Mouse (Mus musculus) embryonic facial prominence, embryonic 10.5 days (tissue): ENCODE data around the gene Eaf1. TPM values are rescaled to one million over a fixed set of nuclear protein-coding genes. Genes with fewer than 3 reads are reported as not detected.

Source experiments
- DNase-seq: peaks from one replicate; pipeline ENCODE4 v3.0.0-alpha.2; 2017; ENCODE audit warnings: low spot score
- H3K27ac ChIP-seq: fragments of 300-500 bp; sonication (generic); replicated peaks from 2 replicates; pipeline ENCODE4 v1.5.1; 2016; ENCODE audit warnings: mild to moderate bottlenecking
- H3K27me3 ChIP-seq: fragments of 300-500 bp; sonication (generic); replicated peaks from 2 replicates; pipeline ENCODE4 v1.6.1; 2016; ENCODE audit warnings: low read depth, mild to moderate bottlenecking; ENCODE audit not compliant: poor library complexity, severe bottlenecking
- H3K36me3 ChIP-seq: fragments of 300-500 bp; sonication (generic); replicated peaks from 2 replicates; pipeline ENCODE4 v1.6.1; 2016; ENCODE audit warnings: mild to moderate bottlenecking, moderate library complexity
- H3K4me1 ChIP-seq: fragments of 300-500 bp; sonication (generic); 2 replicates; pipeline ENCODE4 v1.6.1; 2016
- H3K4me3 ChIP-seq: fragments of 300-500 bp; sonication (generic); 2 replicates; pipeline ENCODE4 v1.5.1; 2016; ENCODE audit warnings: mild to moderate bottlenecking, moderate library complexity
- H3K9me3 ChIP-seq: fragments of 300-500 bp; sonication (generic); 2 replicates; pipeline ENCODE4 v1.6.1; 2016; ENCODE audit warnings: mild to moderate bottlenecking
- WGBS: fragments of 180-500 bp; shearing (Covaris S2); methylation state at CpG from one replicate; pipeline ENCODE4 v1.1.7; 2016; 5-methylcytosine and 5-hydroxymethylcytosine counted together
- polyA plus RNA-seq: library from polyadenylated mRNA; unstranded; fragments of >200 nt; fragmentation: Nextera tagmentation; extraction: Ambion mirVana; gene quantifications from 2 replicates; pipeline ENCODE4 v1.2.1, GENCODE M21; 2016

The Eaf1 gene
- polyA plus RNA-seq, 1 experiment from 2014 or later, result 32.6 TPM

- peaks cover 20% of the 10 kb centered on the region for H3K4me1 ChIP-seq
- no peaks in the 10 kb centered on the region for H3K36me3 ChIP-seq
- 83% methylated on average over 9 of the region's 9 CpGs for WGBS
- H3K4me3 ChIP-seq, result no peak overlapping the region
- H3K27me3 ChIP-seq, result no peaks in the 10 kb centered on the region
- H3K9me3 ChIP-seq, result no peaks in the 10 kb centered on the region
- no peak overlapping the region for H3K27ac ChIP-seq
- no peak for DNase-seq
These were observed 63.6 kb downstream of the Eaf1 start for GRCm38 (mm10) chr14:31557784-31558183.

DNA sequence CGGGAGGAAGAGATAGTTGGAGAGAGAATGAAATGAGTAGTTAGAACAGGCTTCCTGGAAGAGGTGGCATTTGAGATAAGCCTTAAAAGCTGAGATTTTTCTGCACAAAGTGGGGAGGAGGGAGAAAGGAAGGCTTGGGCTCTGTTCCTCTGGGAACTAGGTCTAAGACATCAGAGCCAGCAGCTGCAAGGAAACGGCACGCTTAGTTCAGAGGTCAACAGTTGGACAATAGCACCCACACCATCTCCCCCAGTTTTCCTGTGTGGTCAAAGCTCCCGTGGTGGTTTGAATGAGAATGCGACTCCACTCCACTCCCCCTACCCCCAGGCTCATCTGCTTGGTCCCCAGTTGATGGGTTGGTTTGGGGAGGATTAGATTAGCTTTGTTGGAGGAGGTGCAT, 65.0 kb downstream of the Eaf1 start:
- no peaks in the 10 kb centered on the region for H3K36me3 ChIP-seq
- no peaks in the 10 kb centered on the region for H3K9me3 ChIP-seq
- H3K4me1 ChIP-seq, result peaks cover 23% of the 10 kb centered on the region
- no peaks in the 10 kb centered on the region for H3K27me3 ChIP-seq
- DNase-seq, result no peak
- WGBS, result 70% methylated on average over 5 of the region's 5 CpGs
- H3K27ac ChIP-seq, result no peak overlapping the region
- no peak overlapping the region for H3K4me3 ChIP-seq

Other genes with a start within 250 kb of the Eaf1 start
- 12.0 and 12.8 TPM in 2 replicates for gene Phf7, start 243.1 kb upstream of the Eaf1 start, polyA plus RNA-seq
- gene Bap1, start 242.9 kb upstream of the Eaf1 start, polyA plus RNA-seq, result 139 and 144 TPM in 2 replicates
- gene Dnah1, start 170.5 kb upstream of the Eaf1 start, polyA plus RNA-seq, result 4.7 and 5.0 TPM in 2 replicates
- gene Capn7, start 157.8 kb upstream of the Eaf1 start, polyA plus RNA-seq, result 28.3 TPM in 2 replicates
- 26.3 and 30.2 TPM in 2 replicates for gene Sh3bp5, start 58.3 kb upstream of the Eaf1 start, polyA plus RNA-seq
- 79.1 and 86.2 TPM in 2 replicates for gene Mettl6, start 641 bp downstream of the Eaf1 start, polyA plus RNA-seq
- 0.35 and 0.82 TPM in 2 replicates for gene Colq, start 96.9 kb downstream of the Eaf1 start, polyA plus RNA-seq
- 0.39 and 0.48 TPM in 2 replicates for gene Gm49387, start 146.5 kb downstream of the Eaf1 start, polyA plus RNA-seq
- 14.8 and 15.2 TPM in 2 replicates for gene Btd, start 146.6 kb downstream of the Eaf1 start, polyA plus RNA-seq
- gene Hacl1, start 146.9 kb downstream of the Eaf1 start, polyA plus RNA-seq, result 7.8 and 8.2 TPM in 2 replicates